Mouse (Mus musculus): ENCODE measurements around the gene Cfi. TPM values are rescaled to one million over a fixed set of nuclear protein-coding genes. Genes with fewer than 3 reads are reported as not detected.

Cfi gene
- total and polyA plus RNA-seq, 2 experiments from 2014 or later: 0.55 TPM; not detected in 1

GRCm38 (mm10) chr3:129830626-129831025, 5.1 kb upstream of the Cfi start:
- Histone ChIP-seq H3K27ac (peak overlapping the region; percentile 84), H3K9ac (replicated peaks; ENCODE audit: low read length) (peak overlapping the region; percentile 83), H3K27me3 (ENCODE audit: insufficient read depth, low read length) (no peaks in the 10 kb centered on the region), H3K4me1 (ENCODE audit: insufficient read depth, low read length) (peaks cover 8% of the 10 kb centered on the region), H3K9me3 (ENCODE audit: low read length) (no peaks in the 10 kb centered on the region), H3K4me3 (ENCODE audit: low read length) (peak overlapping the region; percentile 90), H3K36me3 (ENCODE audit: insufficient read depth, low read length) (no peaks in the 10 kb centered on the region), H3K4me2 (ENCODE audit: low read depth, low read length) (peak overlapping the region; percentile 71)
- WGBS: 0% methylated on average over 38 of the region's 45 CpGs
- ATAC-seq (no peak), DNase-seq (ENCODE audit: low spot score) (no peak)
- TF ChIP-seq CTCF (IDR thresholded peaks at IDR 0.05; ENCODE audit: low read depth): no peak

DNA sequence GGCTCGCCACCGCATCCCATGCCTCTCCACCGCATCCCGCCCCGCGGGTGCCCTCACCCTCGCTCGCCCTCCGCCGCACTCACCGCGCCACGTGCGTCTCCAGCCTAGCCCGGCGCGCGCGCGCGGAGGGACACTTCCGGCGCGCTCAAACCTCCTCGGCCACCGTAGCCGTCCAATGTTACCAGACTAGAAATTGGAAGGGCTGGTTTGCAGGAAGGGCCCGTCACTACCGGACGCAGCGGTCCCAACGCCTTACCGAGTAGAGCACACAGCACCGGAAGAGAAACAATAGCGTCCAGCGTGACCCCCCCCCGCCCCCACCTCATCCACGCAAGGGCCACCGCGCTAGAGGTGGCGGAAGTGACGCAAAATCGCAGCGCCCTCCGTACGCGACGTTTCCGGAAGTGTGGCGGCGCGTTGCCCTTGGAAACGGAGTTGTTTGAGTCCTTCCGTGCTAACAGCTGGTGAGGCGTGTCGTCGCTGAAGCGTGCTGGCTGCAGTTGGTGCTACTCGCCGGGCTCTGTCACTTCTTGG, 4.6 kb upstream of the Cfi start, which contains the start of gene Gar1:
Gene Gar1, minus strand, starts transcription at position 362 of the 534 bp plus-strand sequence.
- under 1% methylated on average over 50 of the region's 60 CpGs for WGBS
- Histone ChIP-seq H3K9me3 (ENCODE audit: low read length) (no peaks in the 10 kb centered on the region), H3K9ac (replicated peaks; ENCODE audit: low read length) (peak within 1 kb of the TSS; percentile 83), H3K36me3 (ENCODE audit: insufficient read depth, low read length) (no peaks in the 10 kb centered on the region), H3K27me3 (ENCODE audit: insufficient read depth, low read length) (no peaks in the 10 kb centered on the region), H3K4me3 (ENCODE audit: low read length) (peak within 1 kb of the TSS; percentile 90), H3K27ac (peak within 1 kb of the TSS; percentile 84), H3K4me2 (ENCODE audit: low read depth, low read length) (peak within 1 kb of the TSS; percentile 71), H3K4me1 (ENCODE audit: insufficient read depth, low read length) (peaks cover 8% of the 10 kb centered on the region)
- peak; percentile 98 for ATAC-seq
- DNase-seq (ENCODE audit: low spot score): peak; percentile 99
- TF ChIP-seq CTCF (IDR thresholded peaks at IDR 0.05; ENCODE audit: low read depth): no peak

- ATAC-seq: no peak
- no peaks in the 10 kb centered on the region for H3K4me1 ChIP-seq (ENCODE audit: insufficient read depth, low read length)
- DNase-seq (ENCODE audit: low spot score): peak; percentile 5
- no peaks in the 10 kb centered on the region for H3K9me3 ChIP-seq (ENCODE audit: low read length)
- no peak overlapping the region for H3K4me3 ChIP-seq (ENCODE audit: low read length)
- no peak overlapping the region for H3K27ac ChIP-seq
- H3K9ac ChIP-seq (replicated peaks; ENCODE audit: low read length): no peak overlapping the region
- H3K36me3 ChIP-seq (ENCODE audit: insufficient read depth, low read length): no peaks in the 10 kb centered on the region
- TF ChIP-seq CTCF (IDR thresholded peaks at IDR 0.05; ENCODE audit: low read depth): no peak
- peak overlapping the region; percentile 29 for H3K4me2 ChIP-seq (ENCODE audit: low read depth, low read length)
- no peaks in the 10 kb centered on the region for H3K27me3 ChIP-seq (ENCODE audit: insufficient read depth, low read length)
- WGBS: 19% methylated on average over 11 of the region's 11 CpGs
Measured at GRCm38 (mm10) chr3:129836051-129836697, 490 bp downstream of the Cfi start.

- H3K36me3 ChIP-seq (ENCODE audit: insufficient read depth, low read length): no peaks in the 10 kb centered on the region
- WGBS: 89% methylated on average over 6 of the region's 6 CpGs
- H3K4me1 ChIP-seq (ENCODE audit: insufficient read depth, low read length): no peaks in the 10 kb centered on the region
- no peak overlapping the region for H3K4me2 ChIP-seq (ENCODE audit: low read depth, low read length)
- no peak overlapping the region for H3K27ac ChIP-seq
- no peaks in the 10 kb centered on the region for H3K9me3 ChIP-seq (ENCODE audit: low read length)
- H3K4me3 ChIP-seq (ENCODE audit: low read length): no peak overlapping the region
- H3K9ac ChIP-seq (replicated peaks; ENCODE audit: low read length): no peak overlapping the region
- no peak for TF ChIP-seq CTCF (IDR thresholded peaks at IDR 0.05; ENCODE audit: low read depth)
- H3K27me3 ChIP-seq (ENCODE audit: insufficient read depth, low read length): no peaks in the 10 kb centered on the region
- DNase-seq (ENCODE audit: low spot score) (no peak), ATAC-seq (no peak)
Measured at GRCm38 (mm10) chr3:129836965-129837364, 1.3 kb downstream of the Cfi start.

GRCm38 (mm10) chr3:129838017-129838416, 2.3 kb downstream of the Cfi start:
- Histone ChIP-seq H3K4me2 (ENCODE audit: low read depth, low read length) (no peak overlapping the region), H3K36me3 (ENCODE audit: insufficient read depth, low read length) (no peaks in the 10 kb centered on the region), H3K4me3 (ENCODE audit: low read length) (no peak overlapping the region), H3K9ac (replicated peaks; ENCODE audit: low read length) (no peak overlapping the region), H3K27me3 (ENCODE audit: insufficient read depth, low read length) (no peaks in the 10 kb centered on the region), H3K9me3 (ENCODE audit: low read length) (no peaks in the 10 kb centered on the region), H3K4me1 (ENCODE audit: insufficient read depth, low read length) (no peaks in the 10 kb centered on the region), H3K27ac (no peak overlapping the region)
- DNase-seq (ENCODE audit: low spot score): no peak
- no peak for TF ChIP-seq CTCF (IDR thresholded peaks at IDR 0.05; ENCODE audit: low read depth)
- 34% methylated on average over 7 of the region's 7 CpGs for WGBS
- ATAC-seq: no peak

- WGBS: 91% methylated on average over 2 of the region's 2 CpGs
- no peak for ATAC-seq
- no peaks in the 10 kb centered on the region for H3K36me3 ChIP-seq (ENCODE audit: insufficient read depth, low read length)
- no peak overlapping the region for H3K4me3 ChIP-seq (ENCODE audit: low read length)
- no peak for TF ChIP-seq CTCF (IDR thresholded peaks at IDR 0.05; ENCODE audit: low read depth)
- no peaks in the 10 kb centered on the region for H3K9me3 ChIP-seq (ENCODE audit: low read length)
- no peak overlapping the region for H3K27ac ChIP-seq
- DNase-seq (ENCODE audit: low spot score): no peak
- no peak overlapping the region for H3K4me2 ChIP-seq (ENCODE audit: low read depth, low read length)
- no peaks in the 10 kb centered on the region for H3K27me3 ChIP-seq (ENCODE audit: insufficient read depth, low read length)
- H3K9ac ChIP-seq (replicated peaks; ENCODE audit: low read length): no peak overlapping the region
- H3K4me1 ChIP-seq (ENCODE audit: insufficient read depth, low read length): no peaks in the 10 kb centered on the region
Measured at GRCm38 (mm10) chr3:129845868-129846267, 10.2 kb downstream of the Cfi start.

- Histone ChIP-seq H3K4me2 (ENCODE audit: low read depth, low read length) (no peak overlapping the region), H3K27ac (no peak overlapping the region), H3K9me3 (ENCODE audit: low read length) (no peaks in the 10 kb centered on the region), H3K27me3 (ENCODE audit: insufficient read depth, low read length) (no peaks in the 10 kb centered on the region), H3K4me3 (ENCODE audit: low read length) (no peak overlapping the region), H3K36me3 (ENCODE audit: insufficient read depth, low read length) (no peaks in the 10 kb centered on the region), H3K9ac (replicated peaks; ENCODE audit: low read length) (no peak overlapping the region), H3K4me1 (ENCODE audit: insufficient read depth, low read length) (no peaks in the 10 kb centered on the region)
- no peak for TF ChIP-seq CTCF (IDR thresholded peaks at IDR 0.05; ENCODE audit: low read depth)
- 89% methylated on average over 7 of the region's 7 CpGs for WGBS
- ATAC-seq: no peak
- DNase-seq (ENCODE audit: low spot score): no peak
Measured at GRCm38 (mm10) chr3:129846846-129847245, 11.2 kb downstream of the Cfi start.
